Mouse (Mus musculus) mesoderm, embryonic 11.5 days (tissue): ENCODE results near the gene Chmp5.
A peak's percentile ranks its signal among the peaks of the same experiment; 100 is the strongest.
"Not testable (repeated sequence)": the region's sequence is repeated elsewhere in the genome, so short reads cannot be mapped to it uniquely, and the experiment has no call there.

ENCODE experiments used
- DNase-seq: peaks from one replicate; pipeline ENCODE4 v3.0.0-alpha.2; 2012; ENCODE audit warnings: low read depth, low spot score

Chmp5 gene

GRCm38 (mm10) chr4:40948160-40948708 is at the start of gene Chmp5, which contains the start of gene Bag1:
TSS of gene Chmp5 (plus strand) at chr4:40948407.
TSS of gene Bag1 (minus strand) at chr4:40948294.
- peak; percentile 100 for DNase-seq

- no peak for DNase-seq
Measured at GRCm38 (mm10) chr4:40898476-40899044, 49.6 kb upstream of the Chmp5 start.

- DNase-seq: no peak
Measured at GRCm38 (mm10) chr4:40899264-40899663, 48.9 kb upstream of the Chmp5 start.

DNA sequence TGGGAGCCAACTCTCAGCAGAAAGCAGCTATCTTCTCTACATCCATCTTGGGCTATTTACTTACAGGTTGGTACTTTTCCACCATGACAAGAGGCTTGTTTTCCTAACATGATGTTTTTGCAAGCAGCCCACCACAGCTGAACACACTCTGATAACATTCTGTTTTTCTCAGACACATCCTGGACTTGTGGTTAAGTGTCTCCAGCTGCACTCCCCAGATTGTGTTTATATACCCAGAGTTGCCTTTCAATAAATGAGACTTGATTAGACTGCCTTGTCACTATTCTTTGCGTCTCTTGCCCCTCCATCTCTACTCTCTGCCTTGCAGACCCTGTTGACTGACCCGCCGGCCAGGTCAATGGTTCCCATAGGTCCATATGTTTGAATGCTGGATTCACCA is 48.1 kb upstream of the Chmp5 start:
- DNase-seq: no peak

- no peak for DNase-seq
Measured at GRCm38 (mm10) chr4:40900612-40901011, 47.6 kb upstream of the Chmp5 start.

GRCm38 (mm10) chr4:40906298-40906697 is 41.9 kb upstream of the Chmp5 start:
- no peak for DNase-seq

GRCm38 (mm10) chr4:40908261-40908969 is 39.8 kb upstream of the Chmp5 start:
- DNase-seq: no peak

DNA sequence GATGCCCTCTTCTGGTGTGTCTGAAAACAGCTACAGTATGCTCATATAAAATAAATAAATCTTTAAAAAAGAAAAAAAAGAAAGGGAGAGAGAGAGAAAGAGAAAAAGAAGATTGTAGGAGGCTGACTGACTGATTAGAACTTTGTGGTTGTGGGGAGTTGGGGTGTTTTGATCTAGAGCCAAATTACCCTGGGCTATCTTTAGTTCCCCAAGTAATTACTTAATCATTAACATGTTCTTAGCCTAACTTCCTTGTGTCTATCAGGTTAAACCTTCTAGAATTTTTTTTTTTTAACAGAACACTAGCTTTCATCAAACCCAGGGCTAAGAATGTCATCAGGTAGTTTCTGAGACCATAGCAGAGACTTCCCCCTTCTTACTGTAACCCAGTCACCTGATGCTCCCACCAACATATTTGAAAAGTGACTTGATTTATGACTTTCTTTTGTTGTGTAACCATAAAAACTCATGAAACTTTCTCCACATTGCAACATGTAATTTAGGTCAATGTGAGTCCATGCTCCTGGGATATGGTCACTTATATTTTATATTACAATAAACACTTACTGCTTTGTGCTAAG is 33.8 kb upstream of the Chmp5 start:
- no peak for DNase-seq

DNA sequence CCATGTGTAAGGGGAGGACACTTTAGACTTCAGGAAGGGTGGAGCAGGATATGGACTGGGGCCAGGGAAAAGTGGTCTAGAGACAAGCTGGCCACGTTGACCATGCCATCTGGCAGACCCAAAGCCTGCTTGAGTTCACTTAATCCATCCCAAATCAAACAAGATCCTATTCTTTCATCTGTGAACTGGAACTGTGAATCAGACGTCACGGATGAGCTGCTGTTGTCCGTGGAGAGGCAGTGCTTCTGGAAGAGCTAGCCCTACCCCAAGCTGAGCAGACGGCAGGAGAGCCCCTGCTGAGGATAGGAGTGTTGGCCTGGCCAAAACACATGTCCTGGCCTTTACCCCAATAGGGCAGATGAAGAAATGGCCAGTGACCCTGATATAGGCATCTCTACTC is 32.3 kb upstream of the Chmp5 start:
- DNase-seq: no peak

- no peak for DNase-seq
Measured at GRCm38 (mm10) chr4:40916592-40917155, 31.5 kb upstream of the Chmp5 start.

DNA sequence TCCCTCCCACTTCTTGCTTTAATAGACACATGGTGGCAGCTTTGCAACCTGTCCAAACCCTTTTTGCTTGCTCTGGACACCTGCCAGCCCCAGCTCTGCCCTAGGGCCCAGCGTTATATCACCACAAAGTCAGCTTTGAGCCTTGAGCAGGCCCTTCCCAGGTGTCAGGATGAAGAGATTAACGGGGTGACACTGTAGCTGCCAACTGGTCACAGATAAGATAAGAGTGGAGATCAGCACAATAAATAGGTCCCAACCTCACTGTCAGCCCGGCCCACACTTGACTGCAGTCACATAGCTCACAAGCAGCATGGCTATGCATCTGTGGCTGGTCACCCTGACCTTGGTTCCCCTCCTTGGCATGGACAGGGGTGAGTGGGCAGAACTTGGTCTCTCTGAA is 28.4 kb upstream of the Chmp5 start, which contains the start of gene Spink4:
Gene Spink4, plus strand, starts transcription at position 268 of the 400 bp plus-strand sequence.
- no peak for DNase-seq

GRCm38 (mm10) chr4:40920576-40920975 is 27.6 kb upstream of the Chmp5 start:
- no peak for DNase-seq

GRCm38 (mm10) chr4:40921288-40921687 is 26.9 kb upstream of the Chmp5 start:
- no peak for DNase-seq

GRCm38 (mm10) chr4:40923087-40923651 is 25.0 kb upstream of the Chmp5 start:
- no peak for DNase-seq

DNA sequence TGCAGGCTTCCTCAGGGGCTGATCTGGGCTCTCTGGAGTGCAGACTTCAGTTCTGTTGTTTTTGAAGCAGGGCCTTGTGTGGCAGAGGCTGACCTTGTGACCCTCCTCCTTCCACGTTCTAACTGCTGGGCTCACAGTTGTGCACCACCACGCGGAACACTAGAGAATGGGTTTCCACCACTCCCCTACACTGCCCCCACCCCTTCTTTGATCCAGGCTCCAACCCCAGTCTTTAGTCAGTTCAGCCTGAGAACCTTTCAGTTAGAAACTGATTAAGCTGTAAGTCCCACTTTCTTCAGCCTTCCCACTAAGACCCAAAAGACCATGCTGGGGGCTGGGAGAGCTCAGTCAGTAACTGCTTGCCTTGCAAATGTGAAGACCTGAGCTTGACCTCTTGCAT is 22.6 kb upstream of the Chmp5 start:
- no peak for DNase-seq

DNA sequence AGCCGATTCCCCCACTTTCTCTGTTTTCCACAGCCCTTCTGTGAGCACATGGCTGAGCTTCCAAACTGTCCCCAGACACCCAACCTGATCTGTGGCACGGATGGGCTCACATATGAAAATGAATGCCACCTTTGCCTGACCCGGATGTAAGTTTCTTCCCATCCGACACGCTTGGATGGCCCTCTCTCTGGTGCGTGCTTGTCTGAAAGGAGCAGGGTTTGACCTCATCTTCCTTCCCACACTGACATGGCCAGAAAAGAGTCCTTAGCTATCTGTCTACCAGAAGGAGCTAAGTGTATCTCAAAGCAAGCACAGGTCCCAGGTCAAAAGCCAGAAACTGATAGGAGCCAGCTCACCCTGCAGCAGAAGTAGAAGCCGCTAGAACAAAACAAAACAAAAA is 19.2 kb upstream of the Chmp5 start:
- no peak for DNase-seq

GRCm38 (mm10) chr4:40933694-40934093 is 14.5 kb upstream of the Chmp5 start:
- DNase-seq: no peak

DNA sequence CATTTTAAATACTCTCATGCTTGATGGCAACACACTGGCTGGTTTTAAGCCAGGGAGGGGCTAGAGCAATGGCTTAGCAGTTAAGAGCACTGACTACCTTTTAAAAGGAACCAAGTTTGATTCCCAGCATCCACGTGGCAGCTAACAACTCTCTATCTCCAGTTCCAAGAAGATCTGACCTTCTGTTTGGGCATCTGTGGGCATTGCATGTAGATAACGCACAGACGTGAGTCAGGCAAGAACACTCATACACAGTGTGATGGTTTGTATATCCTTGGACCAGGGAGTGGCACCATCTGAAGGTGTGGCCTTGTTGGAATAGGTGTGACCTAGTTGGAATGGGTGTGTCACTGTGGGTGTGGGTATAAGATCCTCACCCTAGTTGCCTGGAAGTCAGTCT is 13.8 kb upstream of the Chmp5 start:
- not testable (repeated sequence) for DNase-seq

- no peak for DNase-seq
Measured at GRCm38 (mm10) chr4:40936175-40936839, 11.9 kb upstream of the Chmp5 start.

- no peak for DNase-seq
Measured at GRCm38 (mm10) chr4:40938793-40939192, 9.4 kb upstream of the Chmp5 start.

- no peak for DNase-seq
Measured at GRCm38 (mm10) chr4:40943651-40944050, 4.6 kb upstream of the Chmp5 start.
